Mouse (Mus musculus): Measurements from ENCODE around the gene Tmem198. TPM values are rescaled to one million over a fixed set of nuclear protein-coding genes. Genes with fewer than 3 reads are reported as not detected.

Gene Tmem198
- 1.1 and 1.6 TPM in 2 replicates for polyA plus RNA-seq (2012; rRNA removed)

- peak; percentile 88 for DNase-seq (ENCODE audit: low spot score)
Measured at GRCm38 (mm10) chr1:75478916-75479634, at the start of gene Tmem198, which contains the start of gene Chpf. Gene Tmem198, plus strand, starts transcription at chr1:75479532. Gene Chpf, minus strand, starts transcription at chr1:75479307.

GRCm38 (mm10) chr1:75435475-75436328 lies 43.6 kb upstream of the Tmem198 start, which contains the start of gene Gmppa:
Gene Gmppa, plus strand, starts transcription at chr1:75435930.
- DNase-seq (ENCODE audit: low spot score): peak; percentile 47

DNA sequence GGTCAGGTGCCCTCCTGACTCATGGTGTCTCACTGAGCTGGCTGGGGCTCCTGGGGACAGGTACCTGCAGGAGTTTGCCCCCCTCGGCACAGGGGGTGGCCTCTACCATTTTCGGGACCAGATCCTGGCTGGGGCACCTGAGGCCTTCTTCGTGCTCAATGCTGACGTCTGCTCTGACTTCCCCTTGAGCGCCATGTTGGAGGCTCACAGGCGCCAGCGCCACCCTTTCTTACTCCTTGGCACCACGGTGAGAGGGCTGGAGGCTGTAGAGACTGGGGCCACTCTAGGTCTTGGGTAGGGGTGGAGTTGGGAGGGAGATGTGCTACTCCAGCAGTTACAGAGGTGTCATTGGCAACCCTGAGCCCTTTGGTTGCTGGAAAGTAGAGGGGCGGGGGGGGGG lies 40.5 kb upstream of the Tmem198 start:
- DNase-seq (ENCODE audit: low spot score): no peak

GRCm38 (mm10) chr1:75440661-75441060 lies 38.7 kb upstream of the Tmem198 start:
- DNase-seq (ENCODE audit: low spot score): no peak

DNA sequence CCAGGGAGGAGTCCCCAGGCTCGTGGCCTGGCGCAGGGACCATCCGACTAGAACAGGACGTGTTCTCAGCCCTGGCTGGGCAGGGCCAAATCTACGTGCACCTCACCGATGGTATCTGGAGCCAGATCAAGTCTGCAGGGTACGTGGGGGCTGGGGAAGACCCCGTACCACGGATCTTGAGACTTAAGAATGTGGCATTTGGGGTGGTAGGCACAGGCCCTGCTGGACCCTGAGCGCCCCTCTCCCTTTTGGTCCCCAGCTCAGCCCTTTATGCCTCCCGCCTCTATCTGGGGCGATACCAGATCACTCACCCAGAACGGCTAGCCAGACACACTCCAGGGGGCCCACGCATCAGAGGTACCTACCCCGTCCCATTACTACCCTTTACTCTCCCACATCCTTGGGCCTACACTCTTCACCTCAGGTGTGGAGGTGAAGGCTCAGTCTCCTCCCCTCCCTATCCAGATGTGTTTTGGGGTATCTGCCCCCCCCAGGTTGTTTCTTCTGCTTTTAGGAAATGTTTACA lies 37.8 kb upstream of the Tmem198 start:
- no peak for DNase-seq (ENCODE audit: low spot score)

DNA sequence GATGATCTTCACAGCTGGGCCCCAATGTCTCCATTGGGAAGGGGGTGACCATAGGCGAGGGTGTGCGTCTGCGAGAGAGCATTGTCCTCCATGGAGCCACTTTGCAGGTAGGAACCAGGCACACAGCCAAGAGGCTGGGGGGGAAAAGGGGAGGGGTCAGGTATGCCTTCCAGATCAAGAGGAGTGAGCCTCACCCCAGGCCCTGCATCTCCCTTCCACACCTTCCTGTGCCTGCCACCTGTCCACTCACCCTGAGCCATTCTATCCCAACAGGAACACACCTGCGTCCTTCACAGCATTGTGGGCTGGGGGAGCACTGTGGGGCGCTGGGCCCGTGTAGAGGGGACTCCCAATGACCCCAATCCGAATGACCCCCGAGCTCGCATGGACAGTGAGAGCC lies 37.2 kb upstream of the Tmem198 start:
- DNase-seq (ENCODE audit: low spot score): no peak

DNA sequence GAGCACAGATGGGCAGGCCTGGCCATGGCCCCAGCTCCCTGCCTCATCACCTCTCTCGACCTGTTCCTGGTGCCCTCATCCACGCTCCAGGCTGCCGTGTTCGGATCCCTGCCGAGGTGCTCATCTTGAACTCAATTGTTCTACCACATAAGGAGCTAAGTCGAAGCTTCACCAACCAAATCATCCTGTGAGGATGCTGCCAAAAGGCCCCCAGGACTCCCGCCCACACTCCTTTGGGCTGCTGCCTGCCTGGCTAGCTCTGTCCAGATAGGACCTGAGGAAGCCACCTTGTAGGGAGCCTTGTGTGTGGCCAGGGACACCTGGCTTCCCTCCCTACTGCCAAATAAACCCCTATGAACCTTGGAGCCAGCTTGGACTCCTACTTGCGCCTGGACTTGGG lies 36.5 kb upstream of the Tmem198 start:
- DNase-seq (ENCODE audit: low spot score): no peak

- DNase-seq (ENCODE audit: low spot score): no peak
Measured at GRCm38 (mm10) chr1:75443247-75444024, 35.9 kb upstream of the Tmem198 start.

- no peak for DNase-seq (ENCODE audit: low spot score)
Measured at GRCm38 (mm10) chr1:75444208-75444607, 35.1 kb upstream of the Tmem198 start.

- no peak for DNase-seq (ENCODE audit: low spot score)
Measured at GRCm38 (mm10) chr1:75445141-75445701, 34.1 kb upstream of the Tmem198 start.

DNA sequence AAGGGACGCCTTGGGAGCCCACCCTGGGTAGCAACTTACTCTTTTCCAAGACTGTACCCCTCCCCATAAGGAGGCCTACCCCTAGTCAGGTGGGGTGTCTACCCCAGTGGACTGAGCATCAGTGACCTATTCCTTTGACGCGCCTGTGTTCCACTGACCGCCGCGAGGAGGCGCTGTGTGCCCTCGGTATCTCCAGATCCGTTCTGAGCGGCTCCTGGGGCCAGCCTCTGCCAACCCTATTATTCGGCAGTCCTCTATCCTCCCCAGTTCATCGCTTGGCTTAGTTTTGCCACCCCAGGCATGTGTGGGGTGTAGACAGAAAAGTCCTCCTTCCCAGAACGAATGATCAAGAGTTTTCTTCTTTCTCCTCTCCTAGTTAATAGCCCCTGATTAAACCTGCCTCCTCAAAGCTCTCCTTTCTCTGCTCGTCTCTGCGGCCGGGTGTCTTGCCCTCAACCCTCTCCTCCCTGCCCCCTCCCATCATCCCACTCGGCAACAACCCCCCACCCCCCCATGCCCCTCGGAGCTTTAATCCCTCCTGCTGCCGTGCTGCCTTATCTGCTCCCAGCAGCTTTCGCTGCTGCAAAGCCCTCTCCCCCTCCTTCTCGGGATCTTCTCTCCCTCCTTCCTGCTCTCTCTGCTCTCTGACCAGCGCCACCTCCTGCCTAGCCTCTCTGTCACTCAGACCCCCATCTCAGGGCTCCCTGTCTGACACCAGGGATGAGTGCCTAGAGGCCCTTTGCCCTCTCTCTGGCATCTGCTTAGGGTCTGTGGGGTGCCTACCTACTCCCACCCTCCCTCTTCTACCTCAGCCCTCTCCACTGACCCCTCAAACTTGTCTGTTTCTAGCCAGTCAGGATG lies 33.4 kb upstream of the Tmem198 start:
- no peak for DNase-seq (ENCODE audit: low spot score)

- DNase-seq (ENCODE audit: low spot score): no peak
Measured at GRCm38 (mm10) chr1:75446656-75447055, 32.7 kb upstream of the Tmem198 start.

DNA sequence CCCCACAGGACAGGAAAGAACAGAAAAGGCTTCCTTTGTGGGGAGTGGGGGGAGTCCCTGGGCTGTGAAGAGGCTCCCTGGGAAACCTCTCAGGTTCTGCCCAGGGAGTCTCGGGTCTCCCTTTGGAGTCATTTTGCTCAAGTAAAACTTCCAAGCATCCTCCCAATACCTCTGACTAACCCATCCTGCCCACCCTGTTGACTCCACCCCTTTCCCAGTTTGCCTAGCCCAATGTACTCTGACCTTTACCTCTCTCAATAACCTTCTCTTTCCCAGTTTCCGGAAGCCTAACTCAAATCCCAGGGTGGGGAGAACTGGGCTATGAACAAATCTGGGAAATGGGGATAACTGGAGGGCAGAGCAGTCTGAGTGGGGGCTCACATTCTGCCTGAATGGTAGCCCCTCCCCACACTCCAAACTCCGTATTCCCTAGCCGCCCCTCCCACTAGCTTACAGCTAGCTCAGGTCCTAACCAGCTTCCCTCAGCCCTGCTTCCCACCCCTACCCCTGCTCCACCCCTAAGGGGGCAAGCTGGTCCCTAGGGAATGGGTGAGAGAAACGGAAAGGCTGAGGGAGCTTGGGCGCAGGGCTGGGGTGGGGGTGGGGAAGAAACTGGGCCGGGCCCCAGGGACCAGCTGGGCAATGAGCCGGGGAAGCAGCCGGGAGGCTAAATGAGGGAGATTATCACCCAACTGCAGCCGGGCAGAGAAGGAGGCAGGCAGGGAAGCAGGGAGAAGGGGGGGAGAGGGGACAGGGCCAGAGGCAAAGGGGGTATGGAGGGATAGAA lies 31.9 kb upstream of the Tmem198 start:
- DNase-seq (ENCODE audit: low spot score): no peak

- DNase-seq (ENCODE audit: low spot score): no peak
Measured at GRCm38 (mm10) chr1:75448052-75448431, 31.3 kb upstream of the Tmem198 start.

DNA sequence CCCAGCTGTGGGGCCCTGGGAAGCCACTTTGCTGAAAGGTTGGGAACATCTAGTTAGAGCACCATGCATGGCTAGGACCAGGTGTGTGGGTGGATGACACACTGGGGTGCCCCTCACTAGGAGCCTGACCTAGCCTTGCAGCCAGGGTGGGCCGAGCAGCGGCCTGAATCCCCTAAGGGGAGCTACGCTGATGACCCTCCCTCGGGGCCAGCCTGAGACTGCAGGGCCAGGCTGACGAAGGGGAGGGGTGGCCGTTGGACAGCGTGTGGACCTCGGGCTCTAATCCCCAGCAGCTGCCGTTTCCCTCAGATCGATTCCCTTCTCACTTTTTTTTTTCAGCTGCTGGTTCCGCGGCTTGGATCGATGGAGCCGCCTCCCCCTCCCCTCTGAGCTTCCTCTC lies 30.4 kb upstream of the Tmem198 start:
- DNase-seq (ENCODE audit: low spot score): no peak

- no peak for DNase-seq (ENCODE audit: low spot score)
Measured at GRCm38 (mm10) chr1:75449377-75450135, 29.8 kb upstream of the Tmem198 start.

GRCm38 (mm10) chr1:75450314-75451005 lies 28.9 kb upstream of the Tmem198 start, which contains the start of gene Asic4:
Gene Asic4, plus strand, starts transcription at chr1:75450436.
- no peak for DNase-seq (ENCODE audit: low spot score)

GRCm38 (mm10) chr1:75451900-75452299 lies 27.4 kb upstream of the Tmem198 start:
- no peak for DNase-seq (ENCODE audit: low spot score)
